Mouse (Mus musculus): ENCODE measurements around the gene Arsg. TPM values are rescaled to one million over a fixed set of nuclear protein-coding genes. Genes with fewer than 3 reads are reported as not detected.

The Arsg gene
- polyA plus RNA-seq, 1 experiment = 4.0 TPM

- WGBS = 97% methylated on average over 7 of the region's 7 CpGs
- H3K36me3 ChIP-seq (ENCODE audit: control insufficient read depth, insufficient read depth, low read length) = no peaks in the 10 kb centered on the region
- no peak overlapping the region for H3K4me3 ChIP-seq (ENCODE audit: control insufficient read depth, insufficient read depth, low read length)
- DNase-seq = no peak
- H3K27me3 ChIP-seq (ENCODE audit: control insufficient read depth, insufficient read depth, low read length) = no peaks in the 10 kb centered on the region
- H3K27ac ChIP-seq (ENCODE audit: control insufficient read depth, insufficient read depth, low read length) = no peak overlapping the region
- H3K4me1 ChIP-seq (replicated peaks; ENCODE audit: control insufficient read depth, insufficient read depth, low read length) = no peaks in the 10 kb centered on the region
- TF ChIP-seq POLR2A (IDR thresholded peaks at IDR 0.05; ENCODE audit: control insufficient read depth, extremely low read depth, insufficient read depth, low read length, poor library complexity) (no peak), CTCF (IDR thresholded peaks at IDR 0.05; ENCODE audit: borderline replicate concordance, control insufficient read depth, extremely low read depth, insufficient read depth, low read length, poor library complexity) (no peak)
Measured at GRCm38 (mm10) chr11:109544432-109544831, 71.3 kb downstream of the Arsg start.

DNA sequence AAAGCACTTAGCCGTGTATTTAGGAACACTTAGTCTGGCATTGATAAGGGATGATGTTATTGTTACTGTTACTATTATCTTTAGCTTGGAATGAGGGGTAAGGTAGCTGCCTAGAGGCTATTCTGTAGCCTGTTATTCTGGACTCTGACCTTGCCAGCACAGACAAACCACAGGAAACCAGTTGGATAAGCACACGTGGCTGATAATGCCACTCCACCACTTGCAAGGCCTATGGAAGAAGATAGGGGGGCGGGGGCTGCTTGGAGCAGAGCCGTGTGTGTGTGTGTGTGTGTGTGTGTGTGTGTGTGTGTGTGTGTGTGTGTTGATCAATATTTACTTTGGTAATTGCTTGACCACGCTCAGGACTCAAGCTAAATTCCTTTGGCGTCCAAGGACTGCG lies 72.1 kb downstream of the Arsg start:
- Histone ChIP-seq H3K4me3 (ENCODE audit: control insufficient read depth, insufficient read depth, low read length) (no peak overlapping the region), H3K36me3 (ENCODE audit: control insufficient read depth, insufficient read depth, low read length) (no peaks in the 10 kb centered on the region), H3K27me3 (ENCODE audit: control insufficient read depth, insufficient read depth, low read length) (no peaks in the 10 kb centered on the region), H3K4me1 (replicated peaks; ENCODE audit: control insufficient read depth, insufficient read depth, low read length) (no peaks in the 10 kb centered on the region), H3K27ac (ENCODE audit: control insufficient read depth, insufficient read depth, low read length) (no peak overlapping the region)
- DNase-seq = no peak
- 74% methylated on average over 7 of the region's 7 CpGs for WGBS
- TF ChIP-seq POLR2A (IDR thresholded peaks at IDR 0.05; ENCODE audit: control insufficient read depth, extremely low read depth, insufficient read depth, low read length, poor library complexity) (no peak), CTCF (IDR thresholded peaks at IDR 0.05; ENCODE audit: borderline replicate concordance, control insufficient read depth, extremely low read depth, insufficient read depth, low read length, poor library complexity) (no peak)

GRCm38 (mm10) chr11:109545700-109546143 lies 72.5 kb downstream of the Arsg start:
- no peak overlapping the region for H3K4me3 ChIP-seq (ENCODE audit: control insufficient read depth, insufficient read depth, low read length)

GRCm38 (mm10) chr11:109546305-109547001 lies 73.3 kb downstream of the Arsg start:
- Histone ChIP-seq H3K27me3 (ENCODE audit: control insufficient read depth, insufficient read depth, low read length) (no peaks in the 10 kb centered on the region), H3K4me3 (ENCODE audit: control insufficient read depth, insufficient read depth, low read length) (no peak overlapping the region), H3K27ac (ENCODE audit: control insufficient read depth, insufficient read depth, low read length) (no peak overlapping the region), H3K36me3 (ENCODE audit: control insufficient read depth, insufficient read depth, low read length) (no peaks in the 10 kb centered on the region), H3K4me1 (replicated peaks; ENCODE audit: control insufficient read depth, insufficient read depth, low read length) (no peaks in the 10 kb centered on the region)
- WGBS = 89% methylated on average over 16 of the region's 16 CpGs
- no peak for DNase-seq
- TF ChIP-seq CTCF (IDR thresholded peaks at IDR 0.05; ENCODE audit: borderline replicate concordance, control insufficient read depth, extremely low read depth, insufficient read depth, low read length, poor library complexity) = no peak
- TF ChIP-seq POLR2A (IDR thresholded peaks at IDR 0.05; ENCODE audit: control insufficient read depth, extremely low read depth, insufficient read depth, low read length, poor library complexity) = no peak

More at GRCm38 (mm10) chr11:109545700-109546143, 72.5 kb downstream of the Arsg start:
- no peak for DNase-seq
- Histone ChIP-seq H3K36me3 (ENCODE audit: control insufficient read depth, insufficient read depth, low read length) (no peaks in the 10 kb centered on the region), H3K27me3 (ENCODE audit: control insufficient read depth, insufficient read depth, low read length) (no peaks in the 10 kb centered on the region), H3K27ac (ENCODE audit: control insufficient read depth, insufficient read depth, low read length) (no peak overlapping the region), H3K4me1 (replicated peaks; ENCODE audit: control insufficient read depth, insufficient read depth, low read length) (no peaks in the 10 kb centered on the region)
- no peak for TF ChIP-seq CTCF (IDR thresholded peaks at IDR 0.05; ENCODE audit: borderline replicate concordance, control insufficient read depth, extremely low read depth, insufficient read depth, low read length, poor library complexity)
- no peak for TF ChIP-seq POLR2A (IDR thresholded peaks at IDR 0.05; ENCODE audit: control insufficient read depth, extremely low read depth, insufficient read depth, low read length, poor library complexity)
- 92% methylated on average over 12 of the region's 12 CpGs for WGBS

DNA sequence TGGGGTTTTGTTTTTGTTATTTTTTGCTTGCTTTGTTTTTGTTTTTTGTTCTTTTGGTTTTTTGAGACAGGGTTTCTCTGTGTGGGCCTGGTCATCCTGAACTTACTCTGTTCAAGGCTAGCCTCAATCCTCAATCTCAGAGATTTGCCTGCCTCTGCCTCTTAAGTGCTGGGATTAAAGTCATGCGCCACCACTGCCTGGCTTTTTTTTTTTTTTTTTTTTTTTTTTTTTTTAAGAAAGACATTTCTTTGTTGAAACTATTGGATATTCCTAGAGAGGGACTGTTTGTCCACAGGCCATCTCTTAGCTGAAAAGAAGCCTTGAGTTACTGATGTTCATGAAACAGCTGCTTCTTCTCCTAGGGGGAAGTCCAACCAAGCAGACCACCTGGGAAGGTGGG lies 74.5 kb downstream of the Arsg start:
- no peak overlapping the region for H3K27ac ChIP-seq (ENCODE audit: control insufficient read depth, insufficient read depth, low read length)
- H3K4me3 ChIP-seq (ENCODE audit: control insufficient read depth, insufficient read depth, low read length) = no peak overlapping the region
- DNase-seq = no peak
- H3K4me1 ChIP-seq (replicated peaks; ENCODE audit: control insufficient read depth, insufficient read depth, low read length) = no peaks in the 10 kb centered on the region
- H3K27me3 ChIP-seq (ENCODE audit: control insufficient read depth, insufficient read depth, low read length) = no peaks in the 10 kb centered on the region
- no peaks in the 10 kb centered on the region for H3K36me3 ChIP-seq (ENCODE audit: control insufficient read depth, insufficient read depth, low read length)
- no peak for TF ChIP-seq POLR2A (IDR thresholded peaks at IDR 0.05; ENCODE audit: control insufficient read depth, extremely low read depth, insufficient read depth, low read length, poor library complexity)
- no peak for TF ChIP-seq CTCF (IDR thresholded peaks at IDR 0.05; ENCODE audit: borderline replicate concordance, control insufficient read depth, extremely low read depth, insufficient read depth, low read length, poor library complexity)
- WGBS = 100% methylated on average over 1 of the region's 1 CpGs

- no peak for DNase-seq
- no peaks in the 10 kb centered on the region for H3K36me3 ChIP-seq (ENCODE audit: control insufficient read depth, insufficient read depth, low read length)
- no peaks in the 10 kb centered on the region for H3K27me3 ChIP-seq (ENCODE audit: control insufficient read depth, insufficient read depth, low read length)
- no peak overlapping the region for H3K27ac ChIP-seq (ENCODE audit: control insufficient read depth, insufficient read depth, low read length)
- peaks cover 5% of the 10 kb centered on the region for H3K4me1 ChIP-seq (replicated peaks; ENCODE audit: control insufficient read depth, insufficient read depth, low read length)
- no peak for TF ChIP-seq CTCF (IDR thresholded peaks at IDR 0.05; ENCODE audit: borderline replicate concordance, control insufficient read depth, extremely low read depth, insufficient read depth, low read length, poor library complexity)
- no peak for TF ChIP-seq POLR2A (IDR thresholded peaks at IDR 0.05; ENCODE audit: control insufficient read depth, extremely low read depth, insufficient read depth, low read length, poor library complexity)
- H3K4me3 ChIP-seq (ENCODE audit: control insufficient read depth, insufficient read depth, low read length) = no peak overlapping the region
- WGBS = 85% methylated on average over 5 of the region's 5 CpGs
Measured at GRCm38 (mm10) chr11:109549599-109550290, 76.6 kb downstream of the Arsg start.
